Mouse (Mus musculus): ENCODE measurements around the gene Gm21983.

- TF ChIP-seq POLR2A (IDR thresholded peaks at IDR 0.05; ENCODE audit: extremely low read depth, insufficient read depth, low read length) (no peak), CTCF (IDR thresholded peaks at IDR 0.05; ENCODE audit: extremely low read depth, insufficient read depth, low read length) (no peak)
Measured at GRCm38 (mm10) chr7:27156005-27156404, 24.9 kb downstream of the Gm21983 start.
